Mouse (Mus musculus): Measurements from ENCODE around the gene Fgfr2.

Gene Fgfr2

GRCm38 (mm10) chr7:130379886-130380285 lies 2743.3 kb downstream of the Fgfr2 start:
- DNase-seq (ENCODE audit: low read depth, low spot score) = no peak

GRCm38 (mm10) chr7:130378308-130378707 lies 2744.8 kb downstream of the Fgfr2 start:
- DNase-seq (ENCODE audit: low read depth, low spot score) = no peak

GRCm38 (mm10) chr7:130374311-130374710 lies 2748.8 kb downstream of the Fgfr2 start:
- DNase-seq (ENCODE audit: low read depth, low spot score) = no peak

GRCm38 (mm10) chr7:130368827-130369641 lies 2754.1 kb downstream of the Fgfr2 start:
- peak; percentile 25 for DNase-seq (ENCODE audit: low read depth, low spot score)

- no peak for DNase-seq (ENCODE audit: low read depth, low spot score)
Observed at GRCm38 (mm10) chr7:130368036-130368826, 2754.9 kb downstream of the Fgfr2 start.

- no peak for DNase-seq (ENCODE audit: low read depth, low spot score)
Observed at GRCm38 (mm10) chr7:130367222-130368035, 2755.7 kb downstream of the Fgfr2 start.

GRCm38 (mm10) chr7:130365711-130366110 lies 2757.4 kb downstream of the Fgfr2 start:
- no peak for DNase-seq (ENCODE audit: low read depth, low spot score)

- DNase-seq (ENCODE audit: low read depth, low spot score) = no peak
Observed at GRCm38 (mm10) chr7:130340412-130341152, 2782.6 kb downstream of the Fgfr2 start.

GRCm38 (mm10) chr7:130337601-130338000 lies 2785.5 kb downstream of the Fgfr2 start:
- DNase-seq (ENCODE audit: low read depth, low spot score) = no peak

GRCm38 (mm10) chr7:130335440-130336051 lies 2787.6 kb downstream of the Fgfr2 start:
- DNase-seq (ENCODE audit: low read depth, low spot score) = peak; percentile 40

GRCm38 (mm10) chr7:130332515-130333220 lies 2790.5 kb downstream of the Fgfr2 start:
- no peak for DNase-seq (ENCODE audit: low read depth, low spot score)

GRCm38 (mm10) chr7:130327603-130328365 lies 2795.4 kb downstream of the Fgfr2 start:
- no peak for DNase-seq (ENCODE audit: low read depth, low spot score)

GRCm38 (mm10) chr7:130325983-130326433 lies 2797.1 kb downstream of the Fgfr2 start:
- peak; percentile 21 for DNase-seq (ENCODE audit: low read depth, low spot score)

- DNase-seq (ENCODE audit: low read depth, low spot score) = peak; percentile 34
Observed at GRCm38 (mm10) chr7:130324716-130325401, 2798.3 kb downstream of the Fgfr2 start.

GRCm38 (mm10) chr7:130323766-130324165 lies 2799.4 kb downstream of the Fgfr2 start:
- DNase-seq (ENCODE audit: low read depth, low spot score) = no peak

- DNase-seq (ENCODE audit: low read depth, low spot score) = no peak
Observed at GRCm38 (mm10) chr7:130319799-130320556, 2803.2 kb downstream of the Fgfr2 start.

GRCm38 (mm10) chr7:130316294-130316693 lies 2806.9 kb downstream of the Fgfr2 start:
- DNase-seq (ENCODE audit: low read depth, low spot score) = no peak

- no peak for DNase-seq (ENCODE audit: low read depth, low spot score)
Observed at GRCm38 (mm10) chr7:130315221-130315620, 2807.9 kb downstream of the Fgfr2 start.

All from ZHBTc4 (cell line).